Mouse (Mus musculus) adrenal gland, postnatal 36 days (tissue): ENCODE measurements around the gene Gpr19. TPM values are rescaled to one million over a fixed set of nuclear protein-coding genes. Genes with fewer than 3 reads are reported as not detected.

Source experiments
- DNase-seq, 2 experiments: peaks; one replicate each; pipeline ENCODE4 v3.0.0; 2021; ENCODE audit warnings: mixed read lengths in 1 of 2
- total RNA-seq, 2 experiments: library from RNA; stranded (reverse); gene quantifications; 2 replicates each; pipeline ENCODE4 v1.2.3; 2021

The Gpr19 gene
- total RNA-seq, 2 experiments from 2014 or later, result 5.7 to 6.9 TPM

DNA sequence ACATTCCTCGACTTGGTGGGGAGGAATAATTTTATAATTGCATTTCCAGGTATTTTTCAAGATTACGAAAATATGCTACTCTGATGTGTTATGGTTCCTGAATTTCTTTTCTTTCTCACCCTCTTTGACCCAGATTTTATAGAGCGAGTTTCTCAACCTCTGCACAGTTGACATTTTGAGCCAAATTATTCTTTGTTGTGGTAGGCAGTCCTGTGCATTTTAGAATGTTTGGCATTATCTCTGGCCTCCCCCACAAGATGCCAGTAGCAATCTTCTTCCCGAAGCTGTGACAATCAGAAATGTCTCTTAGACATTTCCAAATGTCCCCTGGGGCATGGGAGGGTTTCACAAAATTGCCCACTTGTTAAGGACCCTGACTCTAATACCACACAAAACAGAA lies 25.3 kb upstream of the Gpr19 start:
- DNase-seq, result no peak

- DNase-seq, result no peak
These were observed 24.3 kb upstream of the Gpr19 start for GRCm38 (mm10) chr6:134922511-134923195.

GRCm38 (mm10) chr6:134921695-134922510 lies 23.5 kb upstream of the Gpr19 start:
- peak in 1 of 2 experiments; percentile 26 for DNase-seq

- peak; percentile 62 to 72 for DNase-seq
These were observed 22.8 kb upstream of the Gpr19 start for GRCm38 (mm10) chr6:134921014-134921694.

- peak; percentile 90 to 93 for DNase-seq
These were observed 22.0 kb upstream of the Gpr19 start, which contains the start of gene Cdkn1b for GRCm38 (mm10) chr6:134920190-134921013. TSS of gene Cdkn1b (plus strand) at chr6:134920401.

GRCm38 (mm10) chr6:134919511-134920189 lies 21.3 kb upstream of the Gpr19 start:
- no peak for DNase-seq

DNA sequence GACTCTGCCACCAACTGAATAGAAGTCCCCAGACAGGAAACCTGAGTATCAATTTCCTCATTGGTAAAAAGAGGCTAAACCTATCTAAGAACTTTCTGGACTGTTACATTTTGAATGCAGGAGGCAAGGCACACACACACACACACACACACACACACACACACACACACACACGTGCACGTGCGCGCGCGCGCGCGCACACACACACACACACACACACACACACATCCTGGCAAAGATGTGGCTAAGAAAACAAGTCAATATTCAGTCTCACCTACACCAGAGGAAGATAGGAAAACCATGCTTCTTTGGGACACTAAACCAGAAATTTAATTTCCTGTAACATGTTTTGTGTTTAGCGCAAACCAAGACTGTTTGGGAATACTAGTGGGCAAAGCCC lies 20.4 kb upstream of the Gpr19 start:
- no peak for DNase-seq

GRCm38 (mm10) chr6:134917087-134917486 lies 18.7 kb upstream of the Gpr19 start:
- DNase-seq, result peak; percentile 71 to 84

DNA sequence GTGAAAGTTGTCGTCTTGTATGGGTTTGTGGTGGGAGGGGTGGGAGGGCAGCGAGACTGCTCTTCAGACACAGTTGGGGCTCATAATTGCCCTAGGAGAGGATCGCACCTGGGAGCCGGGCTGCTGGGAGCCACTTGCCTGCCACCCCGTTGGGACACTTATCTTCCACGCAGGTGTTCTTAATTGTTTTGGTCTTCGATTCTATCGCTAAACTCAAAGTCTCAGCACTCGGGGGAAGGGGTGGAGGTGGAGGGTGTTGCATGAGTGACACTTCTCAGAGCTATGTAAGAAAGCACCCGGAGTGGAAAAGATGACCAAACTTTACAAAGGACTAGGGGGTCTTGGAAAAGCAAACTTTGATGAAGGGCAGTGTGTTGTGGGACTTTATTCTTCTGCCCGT lies 18.3 kb upstream of the Gpr19 start:
- DNase-seq, result peak in 1 of 2 experiments; percentile 20

- no peak for DNase-seq
These were observed 16.1 kb upstream of the Gpr19 start for GRCm38 (mm10) chr6:134914523-134914922.

- no peak for DNase-seq
These were observed 7.4 kb upstream of the Gpr19 start for GRCm38 (mm10) chr6:134905811-134906210.

DNA sequence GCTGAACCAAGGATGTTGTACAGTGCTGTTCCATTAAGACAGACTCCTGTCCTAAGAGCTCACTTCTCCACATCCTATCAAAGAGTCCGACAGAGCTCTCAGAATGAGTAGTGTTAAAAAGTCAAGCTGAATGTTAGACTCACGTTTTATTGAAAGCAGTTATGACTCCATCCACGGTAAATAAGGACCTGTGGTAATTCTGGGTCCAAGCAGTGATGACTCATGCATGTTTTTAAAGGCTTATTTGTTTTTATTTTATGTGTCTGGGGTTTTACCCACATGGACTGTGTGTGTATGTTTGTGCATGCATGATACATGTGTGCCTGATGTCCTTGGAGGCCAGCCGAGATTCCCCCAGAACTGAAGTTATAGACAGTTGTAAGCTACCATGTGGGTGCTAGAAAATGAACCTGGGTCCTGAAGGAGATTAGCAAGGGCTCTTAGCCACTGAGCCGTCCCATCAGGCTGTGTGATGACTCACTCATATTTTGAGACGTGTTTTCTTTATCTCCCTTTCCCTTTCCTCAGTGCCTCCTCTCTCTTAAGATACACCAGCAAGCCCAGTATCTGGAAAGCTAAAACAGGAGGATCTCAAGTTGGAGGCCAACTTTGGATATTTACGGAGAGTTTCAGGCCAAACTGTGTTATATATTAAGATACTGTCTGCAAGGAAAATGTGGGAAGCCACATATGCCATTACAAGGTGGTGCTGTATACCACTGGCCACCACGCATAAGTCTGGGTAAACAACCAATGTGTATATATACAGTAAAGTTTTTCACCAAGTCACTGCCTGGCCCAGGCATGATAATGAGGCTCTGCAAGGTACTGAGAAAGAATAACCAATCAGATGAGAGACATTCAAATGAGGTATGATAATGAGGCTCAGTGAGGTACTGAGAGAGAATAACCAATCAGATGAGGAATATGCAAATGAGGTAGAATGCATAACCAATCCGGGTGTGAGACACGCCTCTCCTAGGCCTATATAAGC lies 5.8 kb upstream of the Gpr19 start:
- DNase-seq, result no peak

- DNase-seq, result no peak
These were observed 5.0 kb upstream of the Gpr19 start for GRCm38 (mm10) chr6:134903368-134903767.

DNA sequence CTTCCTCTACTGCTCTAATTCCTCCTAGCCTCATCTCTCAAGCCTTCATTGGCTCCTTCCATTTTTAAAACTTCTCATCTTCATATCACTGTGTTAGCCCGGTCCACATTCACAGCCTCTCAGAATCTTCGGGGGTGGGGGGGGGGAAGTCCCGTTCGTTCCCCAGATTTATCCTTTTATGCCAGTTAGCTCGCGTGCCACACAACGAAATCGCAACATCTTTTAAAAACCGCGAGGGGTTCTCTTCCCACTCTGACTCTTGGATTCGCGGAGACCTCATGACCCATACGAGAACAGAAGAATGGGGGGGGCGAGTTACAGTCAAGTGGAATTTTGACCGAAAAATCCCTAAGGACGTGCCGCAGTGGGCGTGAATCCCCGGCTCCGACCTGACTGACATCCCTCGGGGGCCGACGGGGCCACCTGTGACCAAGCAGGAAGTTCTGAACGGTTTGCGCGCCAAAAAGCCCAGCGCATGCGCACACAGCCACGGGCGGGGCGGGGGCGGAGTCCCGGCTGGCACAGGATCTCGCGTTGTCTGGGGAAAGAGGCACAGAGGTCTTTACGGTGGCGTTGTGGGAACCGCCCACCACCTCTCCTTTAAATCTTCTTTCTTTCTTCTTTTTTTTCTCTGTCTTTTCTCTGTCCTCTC lies 809 bp downstream of the Gpr19 start:
- peak; percentile 95 to 96 for DNase-seq

DNA sequence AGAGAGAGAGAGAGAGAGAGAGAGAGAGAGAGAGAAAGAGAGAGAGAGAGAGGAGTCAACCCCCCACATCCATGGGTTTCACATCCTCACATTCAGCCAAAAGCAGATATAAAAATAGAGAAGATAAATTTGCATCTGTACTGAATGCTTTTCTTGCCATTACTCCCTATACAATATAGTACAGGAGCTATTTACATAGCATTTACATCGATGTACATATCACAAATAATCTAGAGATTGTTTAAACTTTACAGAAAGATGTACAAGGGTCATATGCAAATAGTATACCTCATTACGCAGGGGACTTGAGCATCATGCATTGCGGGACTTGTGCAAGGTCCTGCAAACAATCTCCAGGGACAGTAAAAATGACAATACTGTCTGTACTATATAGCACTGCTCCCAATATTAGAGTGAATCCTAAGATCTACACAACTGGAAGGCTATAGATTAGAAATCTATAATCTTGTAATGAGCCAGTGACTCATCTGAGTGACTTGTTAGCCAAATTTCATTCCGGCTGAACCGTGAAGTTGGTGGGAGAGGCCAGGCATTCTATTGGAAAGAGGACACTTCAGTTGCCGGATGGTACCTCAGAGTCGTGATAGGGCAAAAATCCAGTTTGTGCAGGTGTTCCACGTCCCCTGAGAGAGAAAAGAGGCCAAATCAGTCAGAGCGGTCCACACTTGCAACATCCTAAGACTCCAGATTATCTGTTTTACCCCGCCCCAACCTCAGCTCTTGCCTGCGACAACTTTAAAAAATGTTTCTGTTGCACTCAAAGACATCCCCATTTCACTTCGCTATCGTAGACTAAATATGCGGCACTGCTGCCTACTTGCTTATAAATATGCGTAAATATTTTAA lies 1.6 kb downstream of the Gpr19 start:
- DNase-seq, result no peak

DNA sequence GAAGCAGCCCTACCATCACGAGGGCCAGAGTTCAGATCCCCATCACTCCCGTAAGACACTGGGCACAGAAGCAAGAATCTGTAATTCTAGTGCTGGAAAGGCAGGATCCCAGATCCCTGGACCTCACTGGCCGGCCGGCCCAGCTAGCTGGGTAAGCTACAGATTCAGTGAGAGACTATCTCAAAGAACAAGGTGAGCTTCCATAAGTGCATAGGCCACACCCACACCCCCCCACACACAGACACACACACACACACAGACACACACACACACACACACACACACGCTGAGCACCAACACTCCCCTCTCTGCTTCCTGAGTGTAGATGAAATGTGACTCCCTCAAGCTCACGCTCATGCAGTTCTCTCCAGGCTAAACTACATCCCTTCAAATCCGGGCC lies 7.9 kb downstream of the Gpr19 start:
- no peak for DNase-seq

DNA sequence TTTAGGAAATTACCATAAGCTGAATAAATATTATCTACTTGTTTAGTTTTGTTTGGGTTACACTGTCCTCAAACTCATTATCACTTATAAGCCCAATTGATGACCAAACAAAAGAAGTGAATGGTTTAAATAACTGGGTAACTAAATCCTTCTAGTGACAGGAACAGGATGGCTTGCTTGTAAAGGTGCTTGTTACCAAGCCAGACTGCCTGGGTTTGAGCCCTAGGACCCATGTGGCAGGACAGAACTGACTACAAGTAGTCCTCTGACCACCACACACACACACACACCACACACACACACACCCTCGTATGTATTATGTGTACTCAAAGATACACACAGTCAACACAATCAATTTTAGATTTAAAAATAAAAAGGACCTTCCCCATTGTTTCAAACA lies 8.6 kb downstream of the Gpr19 start:
- no peak for DNase-seq

- no peak for DNase-seq
These were observed 9.8 kb downstream of the Gpr19 start for GRCm38 (mm10) chr6:134888563-134889017.
